In genomic region chr17:66076934-66077333, GRCm38 (mm10) we compare ENCODE assay signal across 8 mouse cellular contexts. TPM values are rescaled to one million over a fixed set of nuclear protein-coding genes. Genes with fewer than 3 reads are reported as not detected.
DNase-seq lines count a peak whose midpoint lies in the region; ATAC-seq and TF ChIP-seq lines count a peak whose summit lies in the region.

Ankrd12 (minus strand) TSS chr17:66077089.

- TF ChIP-seq POLR2A in brain, embryonic 14.5 days (IDR thresholded peaks at IDR 0.05; ENCODE audit: borderline replicate concordance, extremely low read depth, insufficient read depth, insufficient read length, poor library complexity, severe bottlenecking), result peak; percentile 79

- ATAC-seq in erythroblast, adult 5-6 weeks (replicated peaks; ENCODE audit: low FRiP score, poor library complexity, severe bottlenecking), result peak; percentile 94
- ATAC-seq in heart, embryonic 11.5 days (replicated peaks; ENCODE audit: insufficient number of reproducible peaks, low FRiP score, low TSS enrichment), result peak; percentile 97
- ATAC-seq in kidney, embryonic 16.5 days (ENCODE audit: low FRiP score, low TSS enrichment), result peak; percentile 99

- no peaks in the 10 kb centered on the region for H3K9me3 ChIP-seq in heart, embryonic 11.5 days (replicated peaks; ENCODE audit: control insufficient read depth, low read length)
- no peaks in the 10 kb centered on the region for H3K9me3 ChIP-seq in kidney, embryonic 16.5 days (ENCODE audit: low read length)

- no peak for TF ChIP-seq CTCF in brain, embryonic 14.5 days (IDR thresholded peaks at IDR 0.05; ENCODE audit: borderline replicate concordance, extremely low read depth, insufficient read depth, insufficient read length)

- peak; percentile 98 for DNase-seq in CD4-positive helper T cell, adult 2 months (ENCODE audit: low read depth, low spot score)
- peak; percentile 98 for DNase-seq in brain, embryonic 14.5 days (ENCODE audit: low read depth)
- DNase-seq in liver, result peak; percentile 95
- peak; percentile 81 to 93 for DNase-seq in monocyte, adult 2 months (ENCODE audit: low read depth in 1 of 2, low spot score in 2 of 2)
- DNase-seq in spleen, postnatal 14 days (ENCODE audit: low spot score in 2 of 2), result peak; percentile 89 to 91

- no peaks in the 10 kb centered on the region for H3K27me3 ChIP-seq in heart, embryonic 11.5 days (ENCODE audit: control insufficient read depth, insufficient read depth, low read length)
- no peaks in the 10 kb centered on the region for H3K27me3 ChIP-seq in kidney, embryonic 16.5 days (ENCODE audit: insufficient read depth, low read length)

- H3K9ac ChIP-seq in heart, embryonic 11.5 days (ENCODE audit: low read depth, low read length), result peak within 1 kb of the TSS; percentile 74
- H3K9ac ChIP-seq in kidney, embryonic 16.5 days (replicated peaks; ENCODE audit: low read length), result peak within 1 kb of the TSS; percentile 86

- 3% methylated on average over 53 of the region's 53 CpGs for WGBS in heart, embryonic 11.5 days (ENCODE audit: insufficient replicate concordance)
- WGBS in kidney, embryonic 16.5 days, result 0% methylated on average over 51 of the region's 53 CpGs

- H3K4me3 ChIP-seq in heart, embryonic 11.5 days (ENCODE audit: low read depth, low read length), result peak within 1 kb of the TSS; percentile 97
- peak within 1 kb of the TSS; percentile 95 for H3K4me3 ChIP-seq in kidney, embryonic 16.5 days (ENCODE audit: low read length)

- no peaks in the 10 kb centered on the region for H3K4me1 ChIP-seq in heart, embryonic 11.5 days (ENCODE audit: control insufficient read depth, insufficient read depth, low read length)
- H3K4me1 ChIP-seq in kidney, embryonic 16.5 days (ENCODE audit: insufficient read depth, low read length), result peaks cover 14% of the 10 kb centered on the region; the same call in 1 of the 2 replicates

- H3K36me3 ChIP-seq in heart, embryonic 11.5 days (ENCODE audit: control insufficient read depth, insufficient read depth, low read length), result peaks cover 7% of the 10 kb centered on the region; the same call in 1 of the 2 replicates
- peaks cover 17% of the 10 kb centered on the region; the same call in 1 of the 2 replicates for H3K36me3 ChIP-seq in kidney, embryonic 16.5 days (ENCODE audit: insufficient read depth, low read length)

- peak within 1 kb of the TSS; percentile 90 for H3K4me2 ChIP-seq in heart, embryonic 11.5 days
- H3K4me2 ChIP-seq in kidney, embryonic 16.5 days (replicated peaks; ENCODE audit: low read depth, low read length), result peak within 1 kb of the TSS; percentile 86

- peak within 1 kb of the TSS; percentile 89 for H3K27ac ChIP-seq in heart, embryonic 11.5 days (ENCODE audit: low read depth, low read length)
- H3K27ac ChIP-seq in kidney, embryonic 16.5 days (ENCODE audit: low read length), result peak within 1 kb of the TSS; percentile 92

RNA-seq across cellular contexts. Expression of gene Ankrd12, which starts in this region (rescaled TPM):
- polyA plus RNA-seq in brain, embryonic 14.5 days (2012; rRNA removed), result 20.8 and 28.3 TPM in 2 replicates
- 27.8 and 45.0 TPM in 2 replicates for total RNA-seq in erythroblast, adult 5-6 weeks (2015; ENCODE audit: low replicate concordance)
- total RNA-seq in erythroblast, adult 5-6 weeks (2017; ENCODE audit: low replicate concordance), result 27.3 and 32.6 TPM in 2 replicates
- 17.3 and 17.7 TPM in 2 replicates for polyA plus RNA-seq in heart, embryonic 11.5 days (2014; fragmentation: Nextera tagmentation; extraction: Ambion mirVana)
- polyA plus RNA-seq in kidney, embryonic 16.5 days (2015; fragmentation: Nextera tagmentation; extraction: Ambion mirVana), result 24.1 and 28.0 TPM in 2 replicates

Comparison
In these comparisons a context has a peak if more than half of its experiments do, and no peak if none do; other contexts are left out.
1. Peak in every context shown above with its lines: DNase-seq, ATAC-seq, H3K4me3 ChIP-seq and H3K27ac ChIP-seq.